Mouse (Mus musculus) lung, postnatal 14 days (tissue): ENCODE measurements around the gene Abca7.
"Not testable (repeated sequence)": the region's sequence is repeated elsewhere in the genome, so short reads cannot be mapped to it uniquely, and the experiment has no call there.

Experiments used
- DNase-seq: peaks from one replicate; pipeline ENCODE4 v3.0.0; 2021

Gene Abca7

DNA sequence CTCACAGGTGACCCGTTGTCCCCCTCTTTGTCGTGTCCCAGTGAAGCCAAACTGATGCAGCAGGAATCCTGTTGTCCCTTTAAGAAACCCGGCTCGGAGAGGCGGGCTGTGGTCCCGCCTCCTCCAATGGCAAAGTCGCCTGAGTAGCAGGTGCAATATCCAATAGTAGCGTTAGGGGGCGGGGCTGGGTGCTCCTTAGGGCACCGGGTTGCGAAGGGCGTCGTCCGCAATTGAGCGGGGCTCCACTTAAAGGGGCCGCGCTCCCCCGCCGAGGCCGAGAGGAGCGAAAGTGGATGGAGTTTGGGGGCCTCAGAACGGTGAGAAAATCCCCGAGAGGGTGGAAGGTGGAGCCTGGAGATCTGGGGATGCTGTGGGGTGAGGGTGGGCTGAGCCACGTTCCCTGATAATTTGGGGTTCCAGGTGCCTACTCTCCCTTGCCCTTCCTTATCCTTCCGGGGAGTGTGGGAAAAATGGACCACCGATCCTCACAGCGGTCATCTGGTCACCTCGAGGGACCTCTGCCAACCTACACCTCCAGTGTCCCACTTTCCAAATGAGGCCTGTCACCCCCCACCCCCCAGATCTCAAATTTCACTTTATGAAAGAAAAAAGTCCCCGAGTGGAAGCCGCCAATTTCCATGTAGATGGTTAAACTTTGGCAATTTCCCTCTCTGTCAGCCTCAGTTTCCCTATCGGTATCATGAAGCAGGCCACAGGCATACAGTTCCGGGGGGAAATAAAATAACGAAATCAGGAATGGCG lies at the start of gene Abca7:
Abca7 (plus strand) TSS at position 223 of the 762 bp plus-strand sequence.
- DNase-seq = peak; percentile 99

DNA sequence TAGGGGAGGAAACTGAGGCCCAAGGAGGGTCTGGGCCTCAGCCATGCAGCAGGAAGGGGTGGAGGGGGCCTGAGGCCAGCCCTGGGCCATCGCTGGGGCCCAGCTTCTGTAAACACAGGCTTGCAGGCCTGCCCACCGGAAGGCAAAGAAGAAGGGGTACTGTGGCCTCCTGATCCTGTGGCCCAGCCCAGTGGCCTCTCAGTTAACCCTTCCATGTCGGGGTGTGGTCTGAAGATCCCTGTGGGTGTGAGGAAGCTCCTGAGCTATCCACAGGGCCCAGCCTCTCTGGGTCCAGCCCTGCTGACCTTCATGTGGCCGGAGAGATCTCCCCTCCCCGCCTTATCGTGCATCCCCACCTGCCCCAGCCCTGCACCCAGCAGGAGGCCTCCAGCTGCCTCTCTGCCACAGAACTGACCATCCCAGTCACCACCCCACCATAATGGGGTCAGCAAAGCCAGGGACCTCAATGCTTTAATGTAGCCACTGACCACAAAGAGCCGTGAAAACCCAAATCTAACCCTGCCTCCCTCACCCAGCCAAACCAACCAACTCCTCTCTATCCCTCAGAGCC lies 49.5 kb upstream of the Abca7 start:
- DNase-seq = no peak

DNA sequence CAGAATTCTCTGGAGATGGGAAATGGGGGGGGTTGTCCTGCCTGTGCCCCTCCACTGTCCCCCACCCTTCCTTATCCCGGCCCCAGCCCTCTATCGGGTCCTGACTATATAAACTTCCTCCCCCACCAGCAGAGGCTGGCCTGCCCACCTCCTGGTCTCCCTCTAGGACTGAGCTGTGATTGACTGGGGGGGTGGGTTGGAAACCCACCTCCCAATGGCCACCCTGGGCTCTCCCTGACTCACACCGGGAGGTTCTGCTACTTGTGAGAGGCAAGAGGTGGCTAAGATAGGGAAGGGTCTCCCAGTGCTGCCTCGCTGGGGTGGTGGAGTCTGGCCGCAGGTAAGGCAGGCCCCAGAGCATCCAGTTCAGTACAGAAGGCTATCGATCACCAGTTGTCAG lies 48.8 kb upstream of the Abca7 start:
- DNase-seq = no peak

DNA sequence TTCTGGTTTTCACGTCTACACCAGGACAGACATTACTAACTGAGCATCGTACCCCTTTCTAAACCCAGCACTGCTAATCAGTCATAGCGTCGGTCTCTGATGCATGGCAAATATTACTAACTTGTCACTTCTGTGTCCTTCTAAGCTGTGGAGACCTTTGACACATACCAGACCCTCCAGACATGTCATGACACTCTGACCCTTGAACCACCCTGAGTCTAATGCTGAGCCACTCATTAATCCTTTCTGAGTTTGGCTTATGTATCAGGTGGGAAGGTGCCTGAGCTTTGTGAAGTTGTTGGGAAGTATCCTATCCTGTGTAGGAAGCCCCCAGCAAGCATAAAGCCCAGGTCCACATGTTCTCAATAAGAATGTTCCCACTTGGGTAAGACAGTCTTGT lies 46.4 kb upstream of the Abca7 start:
- no peak for DNase-seq

DNA sequence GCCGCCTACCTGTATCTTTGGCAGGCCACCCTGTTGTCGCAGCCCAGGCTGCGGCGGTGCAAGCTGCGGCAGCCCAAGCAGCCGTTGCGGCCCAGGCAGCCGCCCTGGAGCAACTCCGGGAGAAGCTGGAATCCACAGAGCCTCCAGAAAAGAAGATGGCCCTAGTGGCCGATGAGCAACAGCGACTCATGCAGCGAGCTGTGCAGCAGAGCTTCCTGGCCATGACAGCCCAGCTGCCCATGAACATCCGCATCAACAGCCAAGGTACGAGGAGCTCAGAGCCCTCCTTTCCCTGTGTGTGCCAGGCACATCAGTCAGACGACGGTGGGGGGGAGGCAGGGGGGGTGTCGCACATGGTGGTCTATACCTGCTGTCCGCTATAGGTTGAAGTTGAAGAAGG lies 45.6 kb upstream of the Abca7 start:
- DNase-seq = no peak

DNA sequence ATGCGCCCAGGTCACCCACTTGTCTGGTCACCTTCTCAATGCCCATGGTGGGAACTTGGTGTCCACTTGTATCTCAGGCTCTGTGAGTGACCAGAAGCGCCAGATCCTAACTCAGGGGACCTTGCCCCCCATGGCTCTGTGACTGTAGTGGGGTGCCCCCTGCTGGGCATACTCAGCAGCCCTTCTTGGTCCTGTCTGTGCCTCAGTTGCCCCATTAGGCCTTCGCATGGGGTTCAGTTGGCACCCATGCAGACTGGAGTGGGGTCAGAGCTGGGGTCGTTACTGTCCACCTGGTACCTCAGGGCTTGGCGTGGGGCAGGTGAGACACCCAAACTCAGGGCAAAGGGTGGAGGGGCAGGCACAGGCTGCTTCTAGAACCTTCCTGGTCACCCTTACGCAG lies 42.3 kb upstream of the Abca7 start:
- DNase-seq = peak; percentile 63

DNA sequence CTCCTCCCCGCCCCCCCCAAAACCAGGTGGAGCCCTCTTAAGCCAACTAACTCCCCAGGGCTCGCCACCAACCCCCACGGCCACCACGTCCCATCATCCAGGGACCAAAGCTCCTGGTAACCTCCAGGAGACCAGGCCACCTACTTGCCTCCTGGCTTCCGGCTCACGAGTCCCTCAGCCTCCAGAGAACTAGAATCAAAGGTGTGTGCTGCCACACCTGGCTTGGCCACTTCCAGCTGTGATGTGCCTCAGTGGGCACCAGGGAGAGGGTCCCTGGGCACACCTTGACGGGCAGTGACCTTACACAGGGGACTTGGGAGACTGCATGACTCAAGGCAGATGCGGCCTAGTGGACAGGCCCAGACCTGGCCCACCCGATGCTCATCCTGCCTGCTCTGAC lies 40.6 kb upstream of the Abca7 start:
- DNase-seq = no peak

DNA sequence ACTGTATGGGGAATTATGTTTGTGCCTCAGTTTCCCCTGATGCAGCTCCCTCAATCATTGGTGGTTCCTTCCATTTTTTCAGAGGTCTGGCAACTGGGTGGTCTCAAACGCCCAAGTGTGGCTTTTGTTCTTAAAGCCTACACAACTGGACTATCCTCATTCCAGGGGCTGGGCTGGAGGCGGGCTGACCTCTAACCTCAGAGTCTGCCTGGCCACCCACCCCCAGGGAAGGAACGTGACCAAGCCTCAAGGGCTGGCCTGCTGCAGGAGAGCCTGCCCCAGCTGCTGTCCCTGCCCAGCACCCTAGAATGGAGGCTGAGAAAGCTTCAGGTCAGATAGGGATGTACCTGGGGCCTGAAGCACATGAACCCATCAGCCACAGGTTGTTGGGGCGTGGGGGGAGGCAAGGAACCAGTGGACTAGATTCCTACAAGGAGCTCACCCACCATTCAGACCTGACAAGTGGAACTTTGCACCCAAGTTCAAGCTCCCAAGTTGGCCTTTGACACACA lies 39.6 kb upstream of the Abca7 start:
- DNase-seq = no peak

DNA sequence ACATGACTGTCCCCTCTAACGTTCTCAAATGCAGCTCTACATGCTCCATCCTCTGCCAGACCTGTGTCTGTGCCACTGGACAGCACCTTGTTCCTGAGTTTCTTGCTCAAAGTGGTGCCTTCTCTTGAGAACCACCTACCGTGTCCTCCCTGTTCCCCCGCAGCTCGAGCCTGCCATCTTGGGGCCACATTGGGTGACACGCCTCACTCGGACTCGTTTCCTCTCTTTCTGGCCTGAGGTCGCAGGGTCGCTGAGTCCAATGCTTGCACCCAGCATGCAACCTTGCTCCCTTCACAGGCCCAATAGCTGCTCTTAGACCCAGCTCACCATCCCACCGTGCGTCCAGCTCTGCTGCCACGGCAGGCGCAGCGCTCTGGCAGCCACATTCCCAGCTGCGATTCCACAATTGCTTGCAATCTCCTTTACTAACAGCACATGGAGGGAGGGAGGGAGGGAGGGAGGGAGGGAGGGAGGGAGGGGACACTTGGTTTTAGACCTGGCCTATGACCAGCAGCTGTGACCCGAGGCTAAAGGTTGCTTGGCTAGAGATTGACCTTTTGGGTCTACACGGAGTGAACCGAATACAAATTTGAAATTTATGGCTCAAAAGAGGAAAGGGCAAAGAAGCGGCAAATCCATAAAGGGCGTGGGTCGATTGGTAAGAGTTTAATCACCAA lies 38.0 kb upstream of the Abca7 start:
- peak; percentile 89 for DNase-seq

DNA sequence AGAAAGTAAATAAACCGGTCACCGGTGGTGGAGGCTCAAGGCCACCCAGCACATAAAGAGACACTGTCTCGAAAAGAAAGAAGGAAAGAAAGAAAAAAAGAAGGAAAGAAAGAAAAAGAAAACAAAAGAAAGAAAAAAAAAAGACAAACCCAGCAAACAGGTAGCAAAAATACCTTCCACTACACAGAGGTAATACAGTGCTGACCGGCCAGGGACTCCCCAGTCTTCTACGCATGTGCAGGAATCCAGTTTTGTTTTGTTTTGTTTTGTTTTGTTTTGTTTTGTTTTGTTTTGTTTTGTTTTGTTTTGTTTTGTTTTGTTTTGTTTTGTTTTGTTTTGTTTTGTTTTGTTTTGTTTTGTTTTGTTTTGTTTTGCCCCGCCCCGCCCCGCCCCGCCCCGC lies 36.9 kb upstream of the Abca7 start:
- DNase-seq = not testable (repeated sequence)

DNA sequence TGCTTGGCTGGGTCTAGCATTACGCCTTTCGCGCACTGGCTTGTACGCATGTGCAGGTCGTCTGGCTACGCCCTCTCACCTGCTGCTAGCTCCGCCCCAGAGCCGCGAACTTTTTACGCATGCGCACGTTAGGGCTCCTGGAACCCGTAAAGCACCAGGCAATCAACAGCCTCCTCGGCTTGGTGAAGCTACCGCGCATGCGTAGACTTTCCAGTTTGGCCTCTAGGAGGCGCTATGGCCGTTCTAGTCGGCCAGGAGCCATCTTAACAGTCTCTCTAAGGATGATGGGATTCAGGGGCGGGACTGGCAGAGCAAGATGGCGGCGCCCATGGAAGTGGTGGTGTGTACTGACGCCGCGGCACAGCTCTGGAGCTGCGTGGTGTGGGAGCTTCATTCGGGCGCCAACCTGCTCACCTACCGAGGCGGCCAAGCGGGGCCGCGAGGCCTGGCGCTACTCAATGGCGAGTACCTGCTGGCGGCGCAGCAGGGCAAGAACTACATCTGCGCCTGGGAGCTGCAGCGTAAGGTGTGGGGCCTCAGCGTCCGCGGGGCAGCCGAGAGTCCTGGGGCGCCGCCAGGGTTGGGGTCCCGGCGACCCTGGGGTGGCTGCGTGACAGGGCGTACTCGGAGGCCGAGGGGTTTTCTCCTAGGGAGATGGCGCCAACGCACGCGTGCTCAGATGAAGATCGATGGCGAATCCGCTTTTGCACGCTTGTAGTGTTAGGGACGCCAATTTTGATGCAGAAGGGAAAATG lies 36.3 kb upstream of the Abca7 start, which contains the start of gene Wdr18:
Wdr18 (plus strand) TSS at position 306 of the 755 bp plus-strand sequence.
- peak; percentile 100 for DNase-seq

DNA sequence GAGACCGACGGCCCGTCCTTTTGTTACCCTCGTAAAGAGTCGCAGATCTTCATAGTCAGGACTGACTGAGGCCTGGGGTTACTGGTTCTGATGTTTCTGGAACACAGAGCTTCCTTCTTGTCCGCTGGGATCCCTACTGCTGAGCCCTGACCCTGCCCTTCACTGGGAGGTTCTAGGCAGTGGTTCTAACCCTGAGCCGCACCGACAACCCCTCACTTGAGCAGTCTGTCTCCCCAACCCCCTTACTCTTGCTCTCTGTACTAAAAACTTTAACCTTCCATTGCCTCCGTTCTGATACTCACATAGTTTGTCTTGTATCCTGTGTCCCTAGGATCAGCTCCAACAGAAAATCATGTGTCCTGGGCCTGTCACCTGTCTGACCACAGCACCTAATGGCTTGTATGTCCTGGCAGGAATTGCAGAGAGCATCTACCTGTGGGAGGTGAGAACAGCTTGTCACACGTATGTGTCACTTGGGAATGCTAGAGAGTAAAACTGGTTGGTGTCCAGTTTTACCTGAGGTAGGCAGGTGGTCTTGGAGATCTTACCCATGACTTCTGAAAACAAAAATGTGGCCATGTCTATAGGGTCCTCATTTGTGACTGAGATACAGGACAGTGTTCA lies 35.5 kb upstream of the Abca7 start:
- DNase-seq = no peak

DNA sequence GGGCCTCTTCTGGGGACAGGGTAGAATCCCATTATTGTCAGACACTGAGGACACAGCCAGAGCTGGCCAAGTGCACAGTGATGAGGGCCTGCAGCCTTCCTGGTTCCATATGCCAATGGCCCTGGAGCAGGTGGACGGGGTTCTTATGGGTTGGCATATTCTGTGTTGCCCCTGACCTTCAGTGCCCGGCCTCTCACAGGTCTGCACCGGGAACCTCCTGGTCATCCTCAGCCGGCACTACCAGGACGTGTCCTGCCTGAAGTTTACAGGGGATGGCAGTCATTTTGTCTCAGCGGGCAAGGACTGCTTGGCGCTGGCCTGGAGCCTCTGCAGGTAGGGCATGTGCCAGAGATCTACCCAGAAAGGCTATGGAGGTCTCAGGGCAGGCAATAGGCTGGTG lies 31.6 kb upstream of the Abca7 start:
- no peak for DNase-seq

DNA sequence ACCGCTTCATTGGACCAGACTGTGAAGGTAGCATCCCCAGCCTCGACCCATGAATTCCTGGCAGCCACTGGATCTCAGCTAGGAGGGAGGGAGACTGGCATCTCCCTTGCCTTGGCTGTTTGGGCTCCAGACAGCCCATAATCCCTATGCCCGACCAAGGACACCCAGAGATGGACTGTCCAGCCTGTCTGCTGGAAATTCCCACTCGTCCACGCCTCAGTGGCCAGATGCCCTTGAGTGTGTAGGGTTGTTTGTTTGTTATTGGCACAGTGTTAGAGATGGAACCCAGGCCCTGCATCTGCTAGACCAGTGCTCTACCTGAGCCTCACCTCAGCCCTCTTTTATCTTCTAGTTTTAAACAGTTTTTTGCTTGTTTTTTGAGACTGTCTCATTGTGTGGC lies 31.0 kb upstream of the Abca7 start:
- DNase-seq = no peak

DNA sequence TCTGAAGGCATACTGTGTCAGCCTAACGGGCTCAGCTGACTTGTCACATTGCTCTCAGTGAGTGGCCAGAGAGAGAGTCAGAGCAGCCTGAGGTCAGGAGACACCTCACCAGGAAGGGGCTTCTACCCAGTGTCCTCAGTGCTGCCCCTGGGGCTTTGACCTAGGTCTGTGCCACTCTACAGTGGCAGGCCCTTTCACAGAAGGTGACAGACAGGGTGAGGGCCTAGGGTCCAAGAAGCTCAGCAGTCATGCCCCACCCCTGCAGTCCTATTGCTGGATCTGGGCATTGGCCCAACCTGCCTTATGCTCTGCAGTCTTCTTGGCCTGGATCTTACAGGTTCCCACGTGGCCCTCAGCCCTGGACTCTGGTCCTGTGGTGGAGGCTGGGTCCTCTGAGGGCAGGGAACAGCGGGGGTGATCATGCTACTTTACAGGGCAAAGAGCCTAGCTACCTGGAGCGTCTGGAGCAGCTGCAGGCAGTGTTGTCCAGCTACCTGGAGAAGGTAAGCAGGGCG lies 29.4 kb upstream of the Abca7 start:
- no peak for DNase-seq

DNA sequence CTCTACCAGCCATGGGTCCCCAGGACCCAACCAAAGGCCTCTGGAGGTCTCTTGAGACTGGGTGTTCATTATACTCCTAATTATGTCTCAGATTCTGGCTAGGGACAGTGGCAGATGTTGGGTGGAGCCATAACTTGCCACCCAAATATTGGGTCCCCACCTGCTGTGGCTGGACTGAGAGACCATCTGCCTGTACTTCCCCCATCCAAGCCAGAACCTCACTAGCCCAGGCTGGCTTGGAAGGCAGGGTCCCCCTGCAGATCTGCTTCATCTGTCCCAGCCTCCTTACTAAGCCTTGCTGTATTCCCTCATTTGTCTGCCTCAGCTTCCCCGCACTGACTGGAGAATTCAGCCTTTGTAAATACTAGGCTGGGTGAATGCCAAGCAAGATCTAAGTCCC lies 28.1 kb upstream of the Abca7 start:
- no peak for DNase-seq

DNA sequence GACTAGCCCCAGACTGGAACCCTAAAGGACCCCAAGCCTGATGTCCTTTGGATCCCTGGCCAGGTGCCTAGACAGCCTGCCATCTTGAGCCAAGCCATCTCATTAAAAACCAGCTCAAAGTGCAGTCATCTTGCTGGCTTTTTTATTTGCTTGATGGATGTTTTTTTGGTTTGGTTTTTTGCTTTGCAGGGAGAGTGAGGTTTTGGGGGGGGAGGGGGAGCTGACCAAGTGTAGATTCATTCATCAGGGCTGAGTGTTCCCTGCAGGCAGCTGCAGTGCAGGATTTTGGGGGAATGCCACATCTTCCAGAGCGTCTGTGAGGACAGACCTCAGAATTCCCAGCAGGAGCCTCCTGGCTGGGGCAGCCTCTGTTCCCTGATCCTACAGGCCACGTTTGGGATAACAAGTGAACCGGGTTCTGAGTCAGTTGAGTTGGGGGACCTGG lies 27.1 kb upstream of the Abca7 start:
- DNase-seq = no peak

DNA sequence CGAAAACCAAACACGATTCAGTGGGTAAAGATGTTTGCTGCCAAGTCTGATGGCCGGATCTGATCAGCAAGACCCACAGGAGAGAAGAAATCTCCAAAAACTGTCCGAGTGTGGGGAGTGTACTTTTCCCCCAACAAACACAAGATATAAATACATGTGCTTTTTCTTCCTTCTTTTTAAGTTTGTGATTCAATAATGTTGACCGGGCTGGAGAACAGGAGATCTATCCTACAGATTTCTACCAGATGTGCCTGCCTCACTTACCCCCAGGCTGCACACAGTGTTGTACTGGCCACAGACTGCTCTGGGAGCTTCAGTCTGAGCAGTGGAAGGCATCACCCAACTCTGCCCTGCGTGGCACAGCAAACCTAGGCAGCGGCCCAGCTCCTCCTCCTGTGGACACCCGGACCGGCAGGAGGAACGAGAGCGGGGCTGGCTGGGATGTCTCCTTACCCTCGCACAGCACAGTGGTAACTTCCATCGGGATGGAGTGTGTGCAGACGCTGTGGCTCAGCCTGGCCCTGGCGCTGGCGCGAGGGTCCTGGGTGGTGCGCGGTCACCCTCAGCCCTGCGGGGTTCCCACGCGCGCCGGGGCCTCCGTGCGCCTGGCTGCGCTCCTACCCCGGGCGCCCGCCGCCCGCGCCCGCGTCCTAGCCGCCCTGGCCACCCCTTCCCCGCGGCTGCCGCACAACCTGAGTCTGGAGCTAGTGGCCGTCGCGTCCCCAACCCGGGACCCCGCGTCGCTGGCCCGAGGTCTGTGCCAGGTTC lies 25.7 kb upstream of the Abca7 start, which contains the start of gene Grin3b:
Grin3b (plus strand) TSS at position 301 of the 768 bp plus-strand sequence.
- no peak for DNase-seq

DNA sequence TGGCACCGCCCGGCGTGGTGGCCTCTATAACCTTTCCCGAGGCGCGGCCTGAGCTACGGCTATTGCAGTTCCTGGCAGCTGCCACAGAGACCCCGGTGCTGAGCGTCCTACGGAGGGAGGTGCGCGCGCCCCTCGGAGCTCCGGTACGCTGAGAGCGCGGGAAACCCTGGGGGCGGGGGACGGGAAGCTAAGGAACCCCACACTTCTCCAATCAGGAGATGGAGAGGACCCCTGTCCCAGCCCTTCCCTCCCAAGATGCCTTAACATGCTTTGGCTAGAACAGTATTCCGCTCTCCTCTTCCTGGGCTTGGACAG lies 25.2 kb upstream of the Abca7 start:
- DNase-seq = no peak

DNA sequence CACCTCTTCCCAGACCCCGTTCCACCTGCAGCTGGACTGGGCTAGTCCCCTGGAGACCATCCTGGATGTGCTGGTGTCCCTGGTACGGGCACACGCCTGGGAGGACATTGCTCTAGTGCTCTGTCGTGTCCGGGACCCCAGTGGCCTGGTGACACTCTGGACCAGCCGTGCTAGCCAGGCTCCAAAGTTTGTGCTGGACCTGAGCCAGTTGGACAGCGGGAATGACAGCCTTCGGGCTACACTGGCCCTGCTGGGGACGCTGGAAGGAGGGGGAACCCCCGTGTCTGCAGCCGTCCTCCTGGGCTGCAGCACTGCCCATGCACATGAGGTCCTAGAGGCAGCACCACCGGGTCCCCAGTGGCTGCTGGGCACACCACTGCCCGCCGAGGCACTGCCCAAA lies 23.5 kb upstream of the Abca7 start:
- DNase-seq = peak; percentile 40

DNA sequence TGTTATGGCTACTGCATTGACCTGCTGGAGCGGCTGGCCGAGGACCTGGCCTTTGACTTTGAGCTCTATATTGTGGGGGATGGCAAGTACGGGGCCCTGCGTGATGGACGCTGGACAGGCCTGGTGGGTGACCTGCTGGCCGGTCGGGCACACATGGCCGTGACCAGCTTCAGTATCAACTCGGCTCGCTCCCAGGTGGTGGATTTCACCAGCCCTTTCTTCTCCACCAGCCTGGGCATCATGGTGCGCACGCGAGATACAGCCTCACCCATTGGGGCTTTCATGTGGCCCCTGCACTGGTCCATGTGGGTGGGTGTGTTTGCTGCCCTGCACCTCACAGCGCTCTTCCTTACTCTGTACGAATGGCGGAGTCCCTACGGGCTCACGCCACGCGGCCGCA lies 22.2 kb upstream of the Abca7 start:
- no peak for DNase-seq

DNA sequence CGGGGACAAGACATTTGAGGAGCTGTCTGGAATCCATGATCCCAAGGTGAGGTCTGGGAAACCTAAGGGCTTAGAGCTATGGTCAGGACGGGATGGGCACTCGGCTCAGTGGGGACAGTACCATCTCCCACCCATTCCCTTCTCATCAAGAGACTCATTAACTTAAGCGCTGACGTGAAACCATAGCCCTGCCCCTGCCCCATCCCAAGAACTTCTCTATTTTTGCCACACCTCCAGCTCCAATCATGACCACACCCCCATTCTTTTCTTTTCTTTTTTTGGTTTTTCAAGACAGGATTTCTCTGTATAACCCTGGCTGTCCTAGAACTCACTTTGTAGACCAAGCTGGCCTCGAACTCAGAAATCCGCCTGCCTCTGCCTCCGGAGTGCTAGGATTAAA lies 21.6 kb upstream of the Abca7 start:
- DNase-seq = no peak
